Comparison of ENCODE assay signal across 26 mouse cellular contexts in genomic region chrX:163261248-163261647, GRCm38 (mm10).
DNase-seq lines count a peak whose midpoint lies in the region; ATAC-seq and TF ChIP-seq lines count a peak whose summit lies in the region.
"Had no signal": no experiment of that assay in that cellular context is flagged by ENCODE, and none has a peak within 500 bp of the region (broad histone marks: within the 10 kb centered on the region; RNA-seq: fewer than 3 reads in every experiment).

No protein-coding gene starts in this region.

- peak; percentile 32; the same call in 1 of the 2 replicates for ATAC-seq in common myeloid progenitor, adult 5-6 weeks (replicated peaks; ENCODE audit: low read depth, poor library complexity, severe bottlenecking)
- ATAC-seq in megakaryocyte, adult 5-6 weeks (ENCODE audit: poor library complexity, severe bottlenecking), result peak; percentile 95
- 0 out of 2 replicates have a peak, but pooled peaks have one; percentile 47 for ATAC-seq in monocyte, adult 5-6 weeks (replicated peaks; ENCODE audit: insufficient number of reproducible peaks, low FRiP score, low TSS enrichment, poor library complexity, severe bottlenecking)
- ATAC-seq: activated CD4-positive, CD25-positive, alpha-beta regulatory T cell, adult 4 months; CD4-positive, CD25-positive, alpha-beta regulatory T cell, adult 4 months; forebrain, embryonic 13.5 days; forebrain, embryonic 15.5 days; forebrain, postnatal 0 days; Patski had no signal

- H3K4me1 ChIP-seq in kidney, adult 2 months (ENCODE audit: control insufficient read depth, insufficient read depth, low read length), result no peaks in the 10 kb centered on the region
- H3K4me1 ChIP-seq: embryonic facial prominence, embryonic 10.5 days; embryonic facial prominence, embryonic 12.5 days; forebrain, embryonic 13.5 days; forebrain, embryonic 15.5 days had no signal

- H3K27me3 ChIP-seq in kidney, adult 2 months (replicated peaks; ENCODE audit: control insufficient read depth, insufficient read depth, low read length), result no peaks in the 10 kb centered on the region
- H3K27me3 ChIP-seq: CH12.LX; embryonic facial prominence, embryonic 12.5 days; forebrain, embryonic 13.5 days; forebrain, embryonic 15.5 days had no signal

- WGBS in kidney, adult 2 months, result 93% methylated on average over 2 of the region's 2 CpGs

- H3K27ac ChIP-seq in kidney, adult 2 months (ENCODE audit: insufficient read depth, low read depth, low read length), result no peak overlapping the region
- H3K27ac ChIP-seq: embryonic facial prominence, embryonic 10.5 days; embryonic facial prominence, embryonic 12.5 days; forebrain, embryonic 13.5 days; forebrain, embryonic 15.5 days had no signal

- H3K4me3 ChIP-seq in kidney, adult 2 months (ENCODE audit: insufficient read depth, low read depth, low read length), result no peak overlapping the region
- H3K4me3 ChIP-seq: embryonic facial prominence, embryonic 10.5 days; embryonic facial prominence, embryonic 12.5 days; forebrain, embryonic 13.5 days; forebrain, embryonic 15.5 days had no signal

- no peak for TF ChIP-seq CTCF in kidney, adult 2 months (conservative IDR thresholded peaks at IDR 0.05; ENCODE audit: insufficient read depth, insufficient read length, low read depth, low read length)

- peak; percentile 16 for DNase-seq in A20 (ENCODE audit: low read depth, low spot score)
- no peak for DNase-seq in kidney, postnatal 25 days
- no peak for DNase-seq in kidney, adult 2 months
- DNase-seq in cerebellum, postnatal 14 days, result no peak
- DNase-seq: adrenal gland, adult 8-10 months; adrenal gland, postnatal 14 days; adrenal gland, postnatal 36 days; B cell, adult 2 months; cerebellum, adult 11-12 months; cerebellum, adult 2 months; cerebellum, adult 9-10 months; cerebellum, postnatal 10 days; cerebellum, postnatal 36 days; forebrain, postnatal 0 days had no signal

- H3K36me3 ChIP-seq in kidney, adult 2 months (ENCODE audit: control insufficient read depth, insufficient read depth, low read length), result no peaks in the 10 kb centered on the region
- H3K36me3 ChIP-seq: embryonic facial prominence, embryonic 10.5 days; embryonic facial prominence, embryonic 12.5 days; forebrain, embryonic 15.5 days; G1E had no signal

- TF ChIP-seq POLR2A in kidney, adult 2 months (IDR thresholded peaks at IDR 0.05; ENCODE audit: low read depth, low read length), result no peak

Comparison
In these comparisons a context has a peak if more than half of its experiments do, and no peak if none do; other contexts are left out.
1. ATAC-seq: peak in every context shown above with its lines; median percentile 95 in megakaryocyte, adult 5-6 weeks; 47 in monocyte, adult 5-6 weeks; 32 in common myeloid progenitor, adult 5-6 weeks.